Mouse (Mus musculus): ENCODE data around the gene Cyp1b1. TPM values are rescaled to one million over a fixed set of nuclear protein-coding genes. Genes with fewer than 3 reads are reported as not detected.

Cyp1b1 gene
- 7.7 and 9.1 TPM in 2 replicates for polyA plus RNA-seq (2015; fragmentation: Nextera tagmentation; extraction: Ambion mirVana)

- Histone ChIP-seq H3K9ac (peak within 1 kb of the TSS; percentile 9; the same call in 1 of the 2 replicates), H3K4me3 (replicated peaks) (peak within 1 kb of the TSS; percentile 42), H3K36me3 (no peaks in the 10 kb centered on the region), H3K27me3 (replicated peaks) (peaks cover 35% of the 10 kb centered on the region), H3K4me2 (peak within 1 kb of the TSS; percentile 89), H3K9me3 (no peaks in the 10 kb centered on the region), H3K27ac (peak within 1 kb of the TSS; percentile 40; the same call in 1 of the 2 replicates), H3K4me1 (peaks cover 33% of the 10 kb centered on the region)
- ATAC-seq (ENCODE audit: insufficient read depth, low FRiP score, low read depth): peak; percentile 21; the same call in 1 of the 2 replicates
- under 1% methylated on average over 31 of the region's 31 CpGs for WGBS
Observed at GRCm38 (mm10) chr17:79714931-79715637, at the start of gene Cyp1b1. TSS of gene Cyp1b1 (minus strand) at chr17:79715061.

- ATAC-seq (ENCODE audit: insufficient read depth, low FRiP score, low read depth): no peak
- H3K9ac ChIP-seq: no peak overlapping the region
- no peak overlapping the region for H3K4me3 ChIP-seq (replicated peaks)
- WGBS: 67% methylated on average over 1 of the region's 1 CpGs
- H3K36me3 ChIP-seq: no peaks in the 10 kb centered on the region
- no peak overlapping the region for H3K27ac ChIP-seq
- no peak overlapping the region for H3K4me2 ChIP-seq
- H3K9me3 ChIP-seq: no peaks in the 10 kb centered on the region
- H3K27me3 ChIP-seq (replicated peaks): no peaks in the 10 kb centered on the region
- no peaks in the 10 kb centered on the region for H3K4me1 ChIP-seq
Observed at GRCm38 (mm10) chr17:79761841-79762240, 47.0 kb upstream of the Cyp1b1 start.

- peak; percentile 10; the same call in 1 of the 2 replicates for ATAC-seq (ENCODE audit: insufficient read depth, low FRiP score, low read depth)
- no peaks in the 10 kb centered on the region for H3K27me3 ChIP-seq (replicated peaks)
- H3K4me2 ChIP-seq: no peak overlapping the region
- H3K4me3 ChIP-seq (replicated peaks): no peak overlapping the region
- H3K27ac ChIP-seq: no peak overlapping the region
- H3K9ac ChIP-seq: no peak overlapping the region
- H3K9me3 ChIP-seq: no peaks in the 10 kb centered on the region
- 92% methylated on average over 12 of the region's 12 CpGs for WGBS
- no peaks in the 10 kb centered on the region for H3K4me1 ChIP-seq
- no peaks in the 10 kb centered on the region for H3K36me3 ChIP-seq
Observed at GRCm38 (mm10) chr17:79753831-79754230, 39.0 kb upstream of the Cyp1b1 start.

GRCm38 (mm10) chr17:79752836-79753235, 38.0 kb upstream of the Cyp1b1 start:
- no peak overlapping the region for H3K4me2 ChIP-seq
- H3K9me3 ChIP-seq: no peaks in the 10 kb centered on the region
- no peak for ATAC-seq (ENCODE audit: insufficient read depth, low FRiP score, low read depth)
- no peak overlapping the region for H3K9ac ChIP-seq
- no peak overlapping the region for H3K27ac ChIP-seq
- H3K36me3 ChIP-seq: no peaks in the 10 kb centered on the region
- no peaks in the 10 kb centered on the region for H3K27me3 ChIP-seq (replicated peaks)
- no peak overlapping the region for H3K4me3 ChIP-seq (replicated peaks)
- no peaks in the 10 kb centered on the region for H3K4me1 ChIP-seq

GRCm38 (mm10) chr17:79751661-79752191, 36.9 kb upstream of the Cyp1b1 start:
- WGBS: 77% methylated on average over 6 of the region's 6 CpGs
- H3K27me3 ChIP-seq (replicated peaks): no peaks in the 10 kb centered on the region
- no peak overlapping the region for H3K4me2 ChIP-seq
- H3K4me3 ChIP-seq (replicated peaks): no peak overlapping the region
- H3K9me3 ChIP-seq: no peaks in the 10 kb centered on the region
- ATAC-seq (ENCODE audit: insufficient read depth, low FRiP score, low read depth): no peak
- H3K9ac ChIP-seq: no peak overlapping the region
- H3K4me1 ChIP-seq: no peaks in the 10 kb centered on the region
- no peak overlapping the region for H3K27ac ChIP-seq
- H3K36me3 ChIP-seq: no peaks in the 10 kb centered on the region

- Histone ChIP-seq H3K9me3 (no peaks in the 10 kb centered on the region), H3K4me1 (no peaks in the 10 kb centered on the region; the same call in 1 of the 2 replicates), H3K4me2 (no peak overlapping the region), H3K9ac (no peak overlapping the region), H3K36me3 (no peaks in the 10 kb centered on the region), H3K4me3 (replicated peaks) (no peak overlapping the region), H3K27ac (no peak overlapping the region), H3K27me3 (replicated peaks) (no peaks in the 10 kb centered on the region)
- no peak for ATAC-seq (ENCODE audit: insufficient read depth, low FRiP score, low read depth)
- 65% methylated on average over 1 of the region's 1 CpGs for WGBS
Observed at GRCm38 (mm10) chr17:79749647-79750046, 34.8 kb upstream of the Cyp1b1 start.

- Histone ChIP-seq H3K4me2 (no peak overlapping the region), H3K27ac (no peak overlapping the region), H3K4me3 (replicated peaks) (no peak overlapping the region), H3K9me3 (no peaks in the 10 kb centered on the region), H3K36me3 (no peaks in the 10 kb centered on the region), H3K4me1 (no peaks in the 10 kb centered on the region; the same call in 1 of the 2 replicates), H3K27me3 (replicated peaks) (no peaks in the 10 kb centered on the region), H3K9ac (no peak overlapping the region)
- ATAC-seq (ENCODE audit: insufficient read depth, low FRiP score, low read depth): no peak
- WGBS: 80% methylated on average over 11 of the region's 11 CpGs
Observed at GRCm38 (mm10) chr17:79746954-79747353, 32.1 kb upstream of the Cyp1b1 start.

- peak; percentile 90 for ATAC-seq (ENCODE audit: insufficient read depth, low FRiP score, low read depth)
- Histone ChIP-seq H3K27ac (peak overlapping the region; percentile 57; the same call in 1 of the 2 replicates), H3K36me3 (no peaks in the 10 kb centered on the region), H3K4me3 (replicated peaks) (no peak overlapping the region), H3K4me2 (no peak overlapping the region), H3K9me3 (no peaks in the 10 kb centered on the region), H3K27me3 (replicated peaks) (no peaks in the 10 kb centered on the region), H3K9ac (no peak overlapping the region), H3K4me1 (no peaks in the 10 kb centered on the region; the same call in 1 of the 2 replicates)
- 20% methylated on average over 3 of the region's 3 CpGs for WGBS
Observed at GRCm38 (mm10) chr17:79746146-79746591, 31.3 kb upstream of the Cyp1b1 start.

- Histone ChIP-seq H3K4me3 (replicated peaks) (no peak overlapping the region), H3K36me3 (no peaks in the 10 kb centered on the region), H3K27ac (no peak overlapping the region), H3K4me1 (no peaks in the 10 kb centered on the region; the same call in 1 of the 2 replicates), H3K27me3 (replicated peaks) (no peaks in the 10 kb centered on the region), H3K9me3 (no peaks in the 10 kb centered on the region), H3K9ac (no peak overlapping the region), H3K4me2 (no peak overlapping the region)
- WGBS: 40% methylated on average over 13 of the region's 13 CpGs
- ATAC-seq (ENCODE audit: insufficient read depth, low FRiP score, low read depth): no peak
Observed at GRCm38 (mm10) chr17:79745051-79745731, 30.3 kb upstream of the Cyp1b1 start.

- peaks cover 7% of the 10 kb centered on the region; the same call in 1 of the 2 replicates for H3K4me1 ChIP-seq
- H3K9ac ChIP-seq: no peak overlapping the region
- H3K27me3 ChIP-seq (replicated peaks): no peaks in the 10 kb centered on the region
- ATAC-seq (ENCODE audit: insufficient read depth, low FRiP score, low read depth): no peak
- H3K4me3 ChIP-seq (replicated peaks): no peak overlapping the region
- no peak overlapping the region for H3K4me2 ChIP-seq
- no peaks in the 10 kb centered on the region for H3K36me3 ChIP-seq
- WGBS: 55% methylated on average over 1 of the region's 1 CpGs
- no peaks in the 10 kb centered on the region for H3K9me3 ChIP-seq
- no peak overlapping the region for H3K27ac ChIP-seq
Observed at GRCm38 (mm10) chr17:79743507-79743906, 28.6 kb upstream of the Cyp1b1 start.

GRCm38 (mm10) chr17:79742635-79743034, 27.8 kb upstream of the Cyp1b1 start:
- no peak overlapping the region for H3K27ac ChIP-seq

More at GRCm38 (mm10) chr17:79742635-79743034, 27.8 kb upstream of the Cyp1b1 start:
- Histone ChIP-seq H3K27me3 (replicated peaks) (no peaks in the 10 kb centered on the region), H3K4me2 (no peak overlapping the region), H3K9me3 (no peaks in the 10 kb centered on the region), H3K36me3 (no peaks in the 10 kb centered on the region), H3K9ac (no peak overlapping the region), H3K4me1 (peaks cover 8% of the 10 kb centered on the region; the same call in 1 of the 2 replicates), H3K4me3 (replicated peaks) (no peak overlapping the region)
- no peak for ATAC-seq (ENCODE audit: insufficient read depth, low FRiP score, low read depth)
- WGBS: 62% methylated on average over 5 of the region's 5 CpGs
